Mouse (Mus musculus) layer of hippocampus, adult 9-10 months (tissue): ENCODE measurements around the gene Prr7.

Experiments
- DNase-seq: peaks from one replicate; pipeline ENCODE4 v3.0.0; 2022; ENCODE audit warnings: low spot score

Gene Prr7

GRCm38 (mm10) chr13:55449205-55449604 lies 14.9 kb upstream of the Prr7 start:
- no peak for DNase-seq

GRCm38 (mm10) chr13:55449679-55450441 lies 14.2 kb upstream of the Prr7 start:
- no peak for DNase-seq

- DNase-seq = no peak
These were observed 13.5 kb upstream of the Prr7 start for GRCm38 (mm10) chr13:55450511-55450980.

- DNase-seq = no peak
These were observed 12.8 kb upstream of the Prr7 start for GRCm38 (mm10) chr13:55451296-55451695.

- DNase-seq = no peak
These were observed 12.1 kb upstream of the Prr7 start for GRCm38 (mm10) chr13:55451785-55452549.

- DNase-seq = no peak
These were observed 1.1 kb upstream of the Prr7 start for GRCm38 (mm10) chr13:55462965-55463364.

GRCm38 (mm10) chr13:55463399-55464026 lies 554 bp upstream of the Prr7 start:
- no peak for DNase-seq

- DNase-seq = no peak
These were observed 1.1 kb downstream of the Prr7 start for GRCm38 (mm10) chr13:55465184-55465583.

GRCm38 (mm10) chr13:55465830-55466440 lies 1.9 kb downstream of the Prr7 start:
- DNase-seq = no peak

GRCm38 (mm10) chr13:55468851-55469560 lies 4.9 kb downstream of the Prr7 start:
- no peak for DNase-seq

- no peak for DNase-seq
These were observed 6.3 kb downstream of the Prr7 start for GRCm38 (mm10) chr13:55470372-55470771.

- no peak for DNase-seq
These were observed 7.2 kb downstream of the Prr7 start for GRCm38 (mm10) chr13:55471156-55471818.

- no peak for DNase-seq
These were observed 7.7 kb downstream of the Prr7 start for GRCm38 (mm10) chr13:55471819-55472131.

- no peak for DNase-seq
These were observed 8.3 kb downstream of the Prr7 start for GRCm38 (mm10) chr13:55472132-55473022.

- no peak for DNase-seq
These were observed 9.2 kb downstream of the Prr7 start for GRCm38 (mm10) chr13:55473076-55473831.

- no peak for DNase-seq
These were observed 9.9 kb downstream of the Prr7 start for GRCm38 (mm10) chr13:55473961-55474360.

- DNase-seq = no peak
These were observed 10.6 kb downstream of the Prr7 start for GRCm38 (mm10) chr13:55474621-55475069.

GRCm38 (mm10) chr13:55475750-55476149 lies 11.7 kb downstream of the Prr7 start:
- no peak for DNase-seq

GRCm38 (mm10) chr13:55476256-55476655 lies 12.2 kb downstream of the Prr7 start:
- no peak for DNase-seq
